Mouse (Mus musculus): Measurements from ENCODE around the gene Ubtd1. TPM values are rescaled to one million over a fixed set of nuclear protein-coding genes. Genes with fewer than 3 reads are reported as not detected.

Ubtd1 gene
- polyA plus RNA-seq, 1 experiment from 2014 or later, result 25.8 TPM

GRCm38 (mm10) chr19:42050251-42050650, 68.7 kb downstream of the Ubtd1 start:
- H3K27ac ChIP-seq, result no peak overlapping the region

GRCm38 (mm10) chr19:42051351-42051750, 69.8 kb downstream of the Ubtd1 start:
- no peaks in the 10 kb centered on the region for H3K79me2 ChIP-seq (ENCODE audit: inconsistent target)
- H3K4me3 ChIP-seq (ENCODE audit: inconsistent target), result no peak overlapping the region
- no peaks in the 10 kb centered on the region for H3K36me3 ChIP-seq (ENCODE audit: inconsistent target)
- 92% methylated on average over 3 of the region's 3 CpGs for WGBS (ENCODE audit: missing documents)
- no peak overlapping the region for H3K27ac ChIP-seq

More at GRCm38 (mm10) chr19:42050251-42050650, 68.7 kb downstream of the Ubtd1 start:
- H3K36me3 ChIP-seq (ENCODE audit: inconsistent target), result no peaks in the 10 kb centered on the region
- WGBS (ENCODE audit: missing documents), result 83% methylated on average over 1 of the region's 1 CpGs
- no peaks in the 10 kb centered on the region for H3K79me2 ChIP-seq (ENCODE audit: inconsistent target)
- no peak overlapping the region for H3K4me3 ChIP-seq (ENCODE audit: inconsistent target)

DNA sequence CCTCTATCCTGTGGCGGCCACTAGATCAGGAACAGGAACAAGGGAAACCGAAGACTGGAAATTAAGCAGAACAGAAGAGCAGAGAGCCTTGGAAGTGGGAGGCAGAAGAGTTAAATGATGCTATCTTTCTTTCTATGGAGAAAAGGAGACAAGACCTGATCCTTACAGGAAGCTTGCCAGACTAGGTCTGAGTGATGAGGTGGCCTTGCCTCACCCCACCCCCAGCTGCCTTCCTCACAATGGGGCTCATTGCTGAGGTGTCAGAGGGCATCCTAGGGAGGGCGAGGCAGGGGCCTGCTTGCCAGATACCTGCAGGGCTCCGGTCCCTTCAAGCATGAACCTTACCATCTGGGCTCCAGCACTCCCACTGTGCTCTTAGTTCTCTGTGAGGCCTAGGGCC, 70.4 kb downstream of the Ubtd1 start, which contains the start of gene 4933411K16Rik:
4933411K16Rik (plus strand) TSS at position 301 of the 400 bp plus-strand sequence.
- H3K4me3 ChIP-seq (ENCODE audit: inconsistent target), result no peak within 1 kb of the TSS
- WGBS (ENCODE audit: missing documents), result 97% methylated on average over 4 of the region's 4 CpGs
- no peak within 1 kb of the TSS for H3K27ac ChIP-seq
- H3K36me3 ChIP-seq (ENCODE audit: inconsistent target), result no peaks in the 10 kb centered on the region
- H3K79me2 ChIP-seq (ENCODE audit: inconsistent target), result no peaks in the 10 kb centered on the region

DNA sequence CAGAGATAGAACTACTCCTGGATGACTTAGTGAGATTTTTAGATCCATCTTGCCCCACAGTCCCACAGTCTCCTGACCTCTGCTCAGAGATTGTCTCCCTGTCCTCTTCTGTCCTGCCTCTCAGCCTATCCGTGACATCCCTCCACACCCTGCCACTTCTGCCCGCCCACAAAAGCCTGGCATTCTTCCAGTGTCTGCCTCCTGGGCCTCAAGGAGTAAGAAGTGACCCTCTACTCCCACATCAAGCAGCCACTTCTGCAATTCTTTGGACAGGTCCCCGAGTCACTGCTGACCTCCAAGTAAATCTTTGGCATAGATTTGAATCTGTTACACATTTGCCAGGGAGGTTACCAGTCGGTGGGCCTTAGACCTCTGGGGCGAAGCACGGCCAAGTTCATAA, 72.7 kb downstream of the Ubtd1 start:
- Histone ChIP-seq H3K36me3 (ENCODE audit: inconsistent target) (no peaks in the 10 kb centered on the region), H3K79me2 (ENCODE audit: inconsistent target) (no peaks in the 10 kb centered on the region), H3K4me3 (ENCODE audit: inconsistent target) (no peak overlapping the region), H3K27ac (no peak overlapping the region)
- WGBS (ENCODE audit: missing documents), result 60% methylated on average over 6 of the region's 6 CpGs

DNA sequence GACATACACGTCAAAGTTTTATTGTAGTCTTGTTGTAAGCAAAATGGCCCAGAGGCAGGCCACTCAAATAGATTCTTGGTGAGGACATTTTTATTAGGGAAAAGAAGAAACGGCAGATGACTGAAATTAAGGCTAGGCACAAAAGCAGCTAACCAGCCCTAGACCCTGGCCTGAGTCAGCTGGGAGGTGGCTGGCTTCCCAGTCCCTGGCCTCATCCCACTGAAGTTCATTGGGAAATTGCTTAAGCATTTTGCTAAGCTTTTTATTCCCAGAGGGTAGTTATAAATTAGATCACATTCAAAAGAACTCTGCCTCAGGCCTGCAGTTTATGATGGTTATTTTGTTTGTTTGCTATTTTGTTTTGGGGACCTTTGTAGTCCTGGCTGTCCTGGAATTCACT, 74.3 kb downstream of the Ubtd1 start:
- Histone ChIP-seq H3K27ac (no peak overlapping the region), H3K36me3 (ENCODE audit: inconsistent target) (no peaks in the 10 kb centered on the region), H3K4me3 (ENCODE audit: inconsistent target) (no peak overlapping the region), H3K79me2 (ENCODE audit: inconsistent target) (no peaks in the 10 kb centered on the region)
- 89% methylated on average over 2 of the region's 2 CpGs for WGBS (ENCODE audit: missing documents)

- H3K79me2 ChIP-seq (ENCODE audit: inconsistent target), result no peaks in the 10 kb centered on the region
- H3K36me3 ChIP-seq (ENCODE audit: inconsistent target), result no peaks in the 10 kb centered on the region
- no peak overlapping the region for H3K4me3 ChIP-seq (ENCODE audit: inconsistent target)
- 86% methylated on average over 6 of the region's 6 CpGs for WGBS (ENCODE audit: missing documents)
- H3K27ac ChIP-seq, result no peak overlapping the region
Observed at GRCm38 (mm10) chr19:42056719-42057409, 75.3 kb downstream of the Ubtd1 start.

- WGBS (ENCODE audit: missing documents), result 73% methylated on average over 7 of the region's 7 CpGs
- Histone ChIP-seq H3K27ac (no peak overlapping the region), H3K79me2 (ENCODE audit: inconsistent target) (no peaks in the 10 kb centered on the region), H3K4me3 (ENCODE audit: inconsistent target) (no peak overlapping the region), H3K36me3 (ENCODE audit: inconsistent target) (no peaks in the 10 kb centered on the region)
Observed at GRCm38 (mm10) chr19:42058426-42058825, 76.9 kb downstream of the Ubtd1 start.

DNA sequence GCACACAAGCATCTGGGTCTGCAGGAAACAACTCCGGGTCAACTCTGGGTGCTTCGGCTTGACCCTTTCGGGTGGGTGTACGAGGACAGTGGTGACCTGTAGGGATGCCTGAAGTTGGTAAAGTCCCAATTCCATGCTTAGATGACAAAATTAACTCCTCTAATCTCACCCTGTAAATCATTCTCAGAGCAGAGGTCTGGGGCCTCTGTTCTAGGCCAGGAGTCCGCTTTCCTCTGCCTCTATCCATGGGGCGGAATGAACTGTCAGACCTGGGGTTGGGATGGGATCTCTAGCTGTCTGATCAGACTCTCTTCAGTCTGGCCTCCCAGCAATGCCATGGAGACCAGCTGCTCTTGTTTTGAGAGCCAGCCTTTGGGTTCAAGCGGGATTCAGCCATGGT, 79.9 kb downstream of the Ubtd1 start:
- WGBS (ENCODE audit: missing documents), result 96% methylated on average over 7 of the region's 7 CpGs
- Histone ChIP-seq H3K79me2 (ENCODE audit: inconsistent target) (no peaks in the 10 kb centered on the region), H3K27ac (no peak overlapping the region), H3K36me3 (ENCODE audit: inconsistent target) (no peaks in the 10 kb centered on the region), H3K4me3 (ENCODE audit: inconsistent target) (no peak overlapping the region)

GRCm38 (mm10) chr19:42068441-42069240, 87.1 kb downstream of the Ubtd1 start:
- Histone ChIP-seq H3K79me2 (ENCODE audit: inconsistent target) (no peaks in the 10 kb centered on the region), H3K4me3 (ENCODE audit: inconsistent target) (no peak overlapping the region), H3K36me3 (ENCODE audit: inconsistent target) (no peaks in the 10 kb centered on the region), H3K27ac (no peak overlapping the region)
- 85% methylated on average over 11 of the region's 11 CpGs for WGBS (ENCODE audit: missing documents)

- H3K79me2 ChIP-seq (ENCODE audit: inconsistent target), result no peaks in the 10 kb centered on the region
- 86% methylated on average over 6 of the region's 6 CpGs for WGBS (ENCODE audit: missing documents)
- no peak overlapping the region for H3K4me3 ChIP-seq (ENCODE audit: inconsistent target)
- H3K27ac ChIP-seq, result no peak overlapping the region
- H3K36me3 ChIP-seq (ENCODE audit: inconsistent target), result no peaks in the 10 kb centered on the region
Observed at GRCm38 (mm10) chr19:42069241-42069525, 87.6 kb downstream of the Ubtd1 start.

GRCm38 (mm10) chr19:42071221-42071620, 89.7 kb downstream of the Ubtd1 start:
- Histone ChIP-seq H3K4me3 (ENCODE audit: inconsistent target) (no peak overlapping the region), H3K27ac (no peak overlapping the region), H3K79me2 (ENCODE audit: inconsistent target) (no peaks in the 10 kb centered on the region), H3K36me3 (ENCODE audit: inconsistent target) (no peaks in the 10 kb centered on the region)
- WGBS (ENCODE audit: missing documents), result 89% methylated on average over 7 of the region's 7 CpGs

GRCm38 (mm10) chr19:42071886-42072608, 90.5 kb downstream of the Ubtd1 start:
- Histone ChIP-seq H3K27ac (no peak overlapping the region), H3K79me2 (ENCODE audit: inconsistent target) (no peaks in the 10 kb centered on the region), H3K4me3 (ENCODE audit: inconsistent target) (no peak overlapping the region), H3K36me3 (ENCODE audit: inconsistent target) (no peaks in the 10 kb centered on the region)
- 77% methylated on average over 15 of the region's 15 CpGs for WGBS (ENCODE audit: missing documents)

GRCm38 (mm10) chr19:42072802-42073201, 91.2 kb downstream of the Ubtd1 start:
- Histone ChIP-seq H3K36me3 (ENCODE audit: inconsistent target) (no peaks in the 10 kb centered on the region), H3K79me2 (ENCODE audit: inconsistent target) (no peaks in the 10 kb centered on the region), H3K27ac (no peak overlapping the region), H3K4me3 (ENCODE audit: inconsistent target) (no peak overlapping the region)
- WGBS (ENCODE audit: missing documents), result 87% methylated on average over 7 of the region's 7 CpGs

DNA sequence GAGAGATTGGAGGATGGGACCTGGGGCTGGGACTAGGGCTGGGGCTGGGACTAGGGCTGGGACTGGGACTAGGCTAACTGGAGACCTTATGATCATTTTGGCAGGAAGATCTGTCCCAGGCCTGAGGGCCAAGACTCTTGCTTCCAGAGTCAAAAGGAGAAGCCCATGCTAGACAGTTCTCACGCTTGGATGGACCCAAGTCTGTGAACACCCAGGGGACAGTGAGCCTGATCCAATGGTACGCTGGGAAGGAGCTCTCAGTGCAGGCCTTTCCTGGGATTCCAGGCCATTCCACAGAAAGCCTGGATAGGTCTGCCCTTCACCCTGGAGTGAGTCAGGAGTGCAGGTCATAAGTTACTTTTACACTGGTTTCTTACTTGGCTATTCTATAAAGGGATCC, 93.5 kb downstream of the Ubtd1 start:
- no peaks in the 10 kb centered on the region for H3K36me3 ChIP-seq (ENCODE audit: inconsistent target)
- no peak overlapping the region for H3K4me3 ChIP-seq (ENCODE audit: inconsistent target)
- no peaks in the 10 kb centered on the region for H3K79me2 ChIP-seq (ENCODE audit: inconsistent target)
- H3K27ac ChIP-seq, result no peak overlapping the region
- 92% methylated on average over 2 of the region's 2 CpGs for WGBS (ENCODE audit: missing documents)

DNA sequence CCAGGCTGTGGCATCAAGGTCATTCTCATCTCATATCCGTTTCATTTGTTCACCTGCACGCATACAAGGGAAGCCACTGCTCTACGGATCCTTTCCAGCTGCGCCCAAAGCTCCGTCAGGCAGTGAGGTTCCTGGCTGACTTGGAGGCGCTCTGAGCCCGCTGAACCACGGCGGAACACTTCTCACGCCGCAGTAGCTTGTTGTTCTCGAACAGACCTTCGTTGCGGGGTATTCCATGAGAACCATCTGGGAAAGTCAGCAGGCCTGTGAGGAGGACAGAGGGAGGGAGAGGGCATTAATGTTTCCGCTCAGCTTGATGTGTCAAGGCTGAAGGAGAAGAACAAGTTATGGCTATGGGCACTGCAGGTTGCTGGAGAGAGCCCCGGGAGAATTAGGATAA, 94.4 kb downstream of the Ubtd1 start:
- no peaks in the 10 kb centered on the region for H3K36me3 ChIP-seq (ENCODE audit: inconsistent target)
- WGBS (ENCODE audit: missing documents), result 93% methylated on average over 16 of the region's 16 CpGs
- no peaks in the 10 kb centered on the region for H3K79me2 ChIP-seq (ENCODE audit: inconsistent target)
- no peak overlapping the region for H3K4me3 ChIP-seq (ENCODE audit: inconsistent target)
- no peak overlapping the region for H3K27ac ChIP-seq

Data from macrophage (primary cell).